Mouse (Mus musculus) gastrocnemius, adult 18-20 months (tissue): ENCODE results near the gene Hmgn1. TPM values are rescaled to one million over a fixed set of nuclear protein-coding genes. Genes with fewer than 3 reads are reported as not detected.
"Not testable (repeated sequence)": the region's sequence is repeated elsewhere in the genome, so short reads cannot be mapped to it uniquely, and the experiment has no call there.

ENCODE experiments used
- DNase-seq: peaks from one replicate; pipeline ENCODE4 v3.0.0; 2021; ENCODE audit warnings: low spot score
- long read RNA-seq, 2 experiments: library from polyadenylated mRNA; stranded (forward); transcript quantifications; one replicate each; pipeline ENCODE4 v2.0.0; 2021
- total RNA-seq, 2 experiments: library from RNA; stranded (reverse); gene quantifications; 2 replicates each; pipeline ENCODE4 v1.2.3; 2021

Hmgn1 gene
- 10 to 100 TPM; 22.7 to 33.2 TPM for total RNA-seq
- long read RNA-seq, experiment 1, transcript Hmgn1-201 (6 exons, 2,174 nt) = major isoform, 15 of 18 reads
- long read RNA-seq, experiment 1, partial matches to known transcripts = 0 of 18 reads
- long read RNA-seq, experiment 1, other reads (novel, unspliced or antisense) = 3 of 18 reads
- long read RNA-seq, experiment 2, transcript Hmgn1-201 (6 exons, 2,174 nt) = major isoform, 27 of 29 reads
- long read RNA-seq, experiment 2, partial matches to known transcripts = 0 of 29 reads
- long read RNA-seq, experiment 2, other reads (novel, unspliced or antisense) = 2 of 29 reads

- peak; percentile 95 for DNase-seq
Observed at GRCm38 (mm10) chr16:96127657-96128344, at the start of gene Hmgn1. TSS of gene Hmgn1 (minus strand) at chr16:96127729.

DNA sequence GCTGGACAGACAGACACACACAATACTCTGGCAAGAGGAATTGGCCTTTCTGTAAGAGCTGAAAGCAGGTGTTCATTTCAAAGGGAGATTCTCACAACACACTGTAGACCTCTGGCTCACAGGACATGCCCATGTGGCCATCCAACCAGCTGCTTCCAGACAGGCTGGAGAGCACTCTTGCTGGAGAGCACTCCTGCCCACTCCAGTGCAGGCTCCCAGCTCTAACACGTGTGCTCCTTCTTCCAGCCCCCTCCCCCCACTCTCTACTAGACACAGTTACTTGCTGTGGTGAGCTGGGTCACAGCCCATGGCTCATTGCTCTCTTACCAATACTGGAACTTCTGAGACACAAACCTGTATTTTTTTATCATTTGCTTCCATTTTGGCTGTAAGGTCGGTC lies 47.9 kb upstream of the Hmgn1 start:
- DNase-seq = no peak

DNA sequence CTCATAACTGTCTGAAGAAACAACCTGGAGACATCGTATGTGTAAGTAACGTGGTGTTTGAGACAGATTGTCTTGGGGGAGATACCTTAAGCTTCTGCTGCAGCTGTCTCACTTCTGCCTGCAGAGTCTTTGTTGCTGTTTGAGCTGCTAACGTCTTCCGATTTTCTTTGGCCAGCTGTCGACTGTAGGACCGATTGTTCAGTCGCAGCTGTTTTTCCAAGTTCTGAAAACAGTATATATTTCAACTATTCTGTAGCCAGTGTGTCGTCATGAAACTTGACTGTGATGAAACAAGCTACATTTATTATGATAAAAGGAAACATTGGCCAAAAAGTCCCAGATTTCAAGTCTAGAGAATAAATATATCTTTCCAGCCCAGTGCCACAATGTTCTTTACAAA lies 46.1 kb upstream of the Hmgn1 start:
- no peak for DNase-seq

DNA sequence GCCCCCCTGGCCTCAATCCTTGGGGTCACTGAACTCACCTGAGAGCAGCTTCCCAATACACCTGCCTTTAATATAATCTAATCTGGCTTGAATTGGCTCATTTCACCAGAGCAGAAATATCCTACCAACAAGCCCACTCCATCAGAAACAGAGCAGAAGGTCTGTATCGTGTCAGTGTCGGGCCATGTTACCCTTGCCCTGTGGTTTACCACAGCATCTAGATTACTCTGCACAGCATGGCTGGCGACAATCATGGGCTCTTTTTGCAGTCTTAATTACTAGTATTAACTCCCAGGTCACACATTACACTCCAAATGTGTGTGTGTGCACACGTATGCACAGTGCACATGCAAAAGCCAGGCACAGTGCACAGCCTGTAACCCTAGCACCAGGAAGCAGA lies 41.3 kb upstream of the Hmgn1 start:
- no peak for DNase-seq

- DNase-seq = no peak
Observed at GRCm38 (mm10) chr16:96165723-96166264, 38.3 kb upstream of the Hmgn1 start.

DNA sequence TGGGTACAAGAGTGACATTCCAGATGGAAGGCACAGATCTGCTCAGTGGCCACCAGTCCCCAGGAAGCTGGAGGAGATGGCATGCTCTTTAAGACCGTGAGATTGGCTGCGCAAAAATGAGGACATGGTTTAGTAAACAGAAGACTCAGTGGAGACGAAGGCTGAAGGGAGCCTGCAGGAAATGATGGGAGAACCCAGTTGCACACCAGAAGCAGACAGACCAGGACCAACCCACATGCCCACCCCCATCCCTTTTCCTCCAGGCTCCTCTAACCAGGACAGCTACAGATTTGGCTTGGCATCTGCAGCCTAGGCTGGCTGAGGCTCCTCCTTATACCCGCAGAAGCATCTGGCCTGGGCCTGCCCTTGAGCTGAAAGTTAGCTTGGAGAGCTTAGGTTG lies 33.8 kb upstream of the Hmgn1 start:
- DNase-seq = no peak

- DNase-seq = no peak
Observed at GRCm38 (mm10) chr16:96160927-96161326, 33.4 kb upstream of the Hmgn1 start.

DNA sequence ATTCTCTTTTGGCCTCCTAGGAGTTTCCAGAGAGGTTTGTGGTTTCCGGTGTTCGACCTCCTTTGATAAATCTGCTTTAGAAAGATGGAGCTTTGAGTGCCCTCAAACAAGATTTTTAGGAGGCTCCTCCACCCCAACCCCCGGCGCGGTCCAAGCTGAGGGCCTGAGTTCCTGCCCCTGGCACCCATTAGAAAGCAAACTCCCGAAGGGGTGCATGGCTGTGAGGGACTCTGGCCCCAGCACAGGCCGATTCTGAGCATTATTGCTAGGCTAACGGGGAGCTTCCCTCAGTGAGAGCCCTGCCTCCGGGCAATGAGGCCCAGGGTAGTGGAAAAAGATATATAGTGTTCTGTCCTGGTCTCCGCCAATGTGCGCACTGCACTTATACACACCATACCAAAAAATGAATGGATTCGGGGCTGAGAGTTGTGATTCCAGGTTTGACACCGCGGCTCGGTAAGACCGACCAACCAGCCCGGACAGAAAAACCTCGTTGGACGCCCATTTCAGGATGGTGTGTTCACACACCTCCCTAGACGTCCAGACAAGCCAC lies 32.3 kb upstream of the Hmgn1 start:
- DNase-seq = no peak

DNA sequence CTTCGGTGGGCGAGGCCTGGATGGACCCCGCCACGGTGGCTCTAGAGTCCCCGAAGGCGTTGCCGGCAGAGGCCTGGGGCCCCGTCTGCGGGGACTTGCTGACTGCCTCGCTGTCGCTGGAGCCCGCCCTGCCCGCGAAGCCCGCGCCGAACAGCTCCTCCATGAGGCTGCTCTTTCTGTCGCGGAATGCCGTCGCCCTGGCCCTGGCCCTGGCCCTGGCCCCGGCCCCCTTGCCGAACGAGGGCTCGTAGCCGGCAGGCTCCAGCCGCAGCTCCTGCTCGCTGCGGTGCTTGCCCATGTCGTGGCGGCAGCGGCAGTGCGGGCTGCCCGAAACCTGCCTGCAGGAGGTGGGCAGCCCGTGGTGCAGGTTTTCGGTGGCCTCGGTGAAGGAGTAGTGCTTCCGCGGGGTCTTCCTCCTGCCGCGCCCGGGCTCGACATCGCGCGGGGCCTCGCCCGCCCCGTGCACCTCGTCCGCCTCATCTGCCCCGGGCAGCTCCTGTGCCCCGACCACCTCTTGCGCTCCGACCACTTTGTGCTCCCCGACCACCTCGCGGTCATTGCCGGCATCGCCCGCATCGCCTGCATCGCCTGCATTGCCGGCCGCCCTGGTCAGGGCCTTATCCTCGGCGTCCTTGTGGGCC lies 31.7 kb upstream of the Hmgn1 start:
- DNase-seq = peak; percentile 56

- DNase-seq = no peak
Observed at GRCm38 (mm10) chr16:96158511-96159080, 31.1 kb upstream of the Hmgn1 start.

GRCm38 (mm10) chr16:96157171-96157570 lies 29.6 kb upstream of the Hmgn1 start:
- DNase-seq = peak; percentile 41

DNA sequence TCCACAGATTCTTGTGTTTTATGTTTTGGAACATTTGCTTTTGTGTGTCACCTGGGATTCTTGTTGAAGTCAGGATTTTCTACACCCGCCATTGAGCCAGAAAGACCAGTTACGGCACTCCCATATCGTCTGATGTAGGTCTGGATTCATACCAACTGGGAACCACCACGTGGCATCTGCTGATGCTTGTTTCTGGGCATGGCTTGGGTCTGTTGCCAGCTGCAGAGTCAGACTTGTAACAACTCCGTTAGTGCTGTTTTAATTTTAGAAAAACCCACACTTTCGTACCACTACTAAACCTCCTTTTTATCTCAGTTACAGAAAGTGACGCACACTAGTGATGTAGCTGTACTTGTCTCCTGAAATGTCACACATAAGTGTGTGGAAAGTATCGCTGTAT lies 28.5 kb upstream of the Hmgn1 start:
- no peak for DNase-seq

- no peak for DNase-seq
Observed at GRCm38 (mm10) chr16:96154476-96154875, 26.9 kb upstream of the Hmgn1 start.

- DNase-seq = peak; percentile 66
Observed at GRCm38 (mm10) chr16:96151551-96151950, 24.0 kb upstream of the Hmgn1 start.

DNA sequence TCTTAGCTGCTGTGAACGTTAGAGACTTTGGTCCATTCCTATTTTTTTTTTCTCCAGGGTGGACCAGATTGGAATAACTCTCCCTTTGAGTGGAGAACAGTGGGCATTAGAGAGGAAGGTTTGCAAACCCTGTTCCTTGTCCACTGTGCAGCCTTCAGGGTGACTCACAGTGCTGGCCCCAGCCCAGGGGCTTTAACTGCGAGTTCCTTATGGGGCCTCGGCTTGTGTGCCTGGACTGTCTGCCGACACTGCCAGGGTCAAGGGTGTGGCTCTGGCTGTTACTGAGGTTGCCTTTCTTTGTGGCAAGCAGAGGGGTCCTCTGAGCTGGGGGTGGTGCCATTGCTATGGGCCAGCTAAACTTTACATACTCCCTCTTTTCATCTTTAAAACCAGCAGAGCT lies 23.5 kb upstream of the Hmgn1 start:
- DNase-seq = no peak

GRCm38 (mm10) chr16:96149311-96149710 lies 21.8 kb upstream of the Hmgn1 start:
- no peak for DNase-seq

GRCm38 (mm10) chr16:96148834-96149233 lies 21.3 kb upstream of the Hmgn1 start:
- no peak for DNase-seq

DNA sequence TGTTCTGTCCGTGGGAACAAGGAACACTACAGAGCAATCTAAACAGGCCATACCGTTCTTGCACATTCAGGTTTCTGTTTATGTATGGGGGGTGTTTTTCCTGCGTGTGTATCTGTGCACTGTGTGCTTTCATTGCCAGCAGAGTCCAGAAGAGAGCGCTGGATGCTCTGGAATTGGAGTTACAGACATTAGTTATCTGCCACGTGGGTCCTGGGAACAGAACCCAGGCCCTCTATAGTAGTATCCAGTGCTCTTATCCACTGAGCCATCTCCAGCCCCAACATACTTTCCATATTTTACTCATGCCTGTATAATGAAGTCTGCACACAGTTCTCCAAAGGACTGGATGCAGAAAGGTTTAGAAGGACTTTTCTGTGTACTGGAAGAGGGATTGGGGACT lies 18.3 kb upstream of the Hmgn1 start:
- DNase-seq = no peak

- peak; percentile 100 for DNase-seq
Observed at GRCm38 (mm10) chr16:96145110-96145800, 17.7 kb upstream of the Hmgn1 start, which contains the start of gene Wrb. TSS of gene Wrb (plus strand) at chr16:96145407.

GRCm38 (mm10) chr16:96144748-96145109 lies 17.2 kb upstream of the Hmgn1 start:
- DNase-seq = not testable (repeated sequence)

GRCm38 (mm10) chr16:96128466-96128865 lies 937 bp upstream of the Hmgn1 start:
- no peak for DNase-seq
